Mouse (Mus musculus) erythroblast, embryonic 14.5 days (primary cell): ENCODE results near the gene Paqr9.

ENCODE experiments used
- GATA1 ChIP-seq: IDR thresholded peaks from 2 replicates; pipeline ENCODE4 v1.6.1; 2012; ENCODE audit warnings: low read length, inconsistent platforms, mixed read lengths
- TAL1 ChIP-seq: IDR thresholded peaks from 3 replicates; pipeline ENCODE4 v1.6.1; 2012; ENCODE audit warnings: low read length, inconsistent platforms, mixed read lengths

DNA sequence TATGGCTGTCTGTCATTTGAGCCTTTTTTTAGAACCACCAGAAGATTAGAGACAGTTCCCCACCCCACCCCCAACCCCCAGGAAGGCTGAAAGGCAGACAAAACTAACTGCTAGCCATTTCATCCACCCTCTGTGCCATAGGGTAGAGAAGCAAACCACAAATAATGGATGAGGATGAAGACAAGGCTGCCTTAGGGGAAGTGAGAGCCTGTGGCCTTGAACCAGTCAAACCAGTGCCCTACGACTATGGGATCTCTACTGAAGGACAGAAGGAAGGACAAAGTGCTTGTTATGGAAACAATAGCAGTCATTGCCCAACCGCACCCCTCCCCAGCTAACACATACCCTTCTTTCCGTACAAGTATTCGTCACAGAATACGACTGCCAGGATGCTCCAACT lies 9.8 kb downstream of the Paqr9 start:
- TF ChIP-seq TAL1, result no peak
- TF ChIP-seq GATA1, result no peak
